Mouse (Mus musculus) stomach, postnatal 0 days (tissue): ENCODE measurements around the gene Hspb3.

Source experiments
- CTCF ChIP-seq: IDR thresholded peaks from 2 replicates; pipeline ENCODE4 v1.5.1; 2016; ENCODE audit warnings: antibody characterized with exemption, low read depth, mild to moderate bottlenecking, moderate library complexity
- EP300 ChIP-seq: optimal IDR thresholded peaks from 2 replicates; pipeline ENCODE3; 2016; ENCODE audit warnings: antibody characterized with exemption

DNA sequence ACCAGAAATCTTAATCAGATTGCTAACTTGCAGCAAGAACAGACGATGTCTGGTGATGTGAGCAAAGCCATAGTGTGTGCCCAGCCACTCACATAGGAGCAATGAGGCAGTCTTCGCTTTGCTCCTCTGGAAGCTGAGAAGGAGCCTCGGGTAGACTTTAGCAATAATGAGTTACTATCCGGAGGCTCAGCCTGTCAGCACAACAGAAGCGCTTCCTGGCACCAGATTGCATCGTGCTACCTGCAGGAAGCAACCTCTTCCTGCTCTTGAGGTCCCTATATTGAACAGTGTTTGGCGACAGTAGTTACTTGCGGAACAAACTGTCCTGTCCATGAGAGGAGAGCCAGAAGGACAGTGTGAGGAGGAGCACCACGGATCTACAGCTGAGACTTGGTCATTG is 28.2 kb upstream of the Hspb3 start:
- no peak for TF ChIP-seq CTCF
- no peak for TF ChIP-seq EP300
